Mouse (Mus musculus) heart, adult 8-10 months (tissue): ENCODE data around the gene Tjp1. TPM values are rescaled to one million over a fixed set of nuclear protein-coding genes. Genes with fewer than 3 reads are reported as not detected.

Source experiments
- DNase-seq: peaks from one replicate; pipeline ENCODE4 v3.0.0; 2022; ENCODE audit warnings: low spot score
- total RNA-seq, 4 experiments: library from RNA; stranded (reverse); gene quantifications; 2 replicates each; pipeline ENCODE4 v1.2.4; 2022

Gene Tjp1
- total RNA-seq, 4 experiments from 2014 or later: 82.4 to 101 (median 95.7) TPM

DNA sequence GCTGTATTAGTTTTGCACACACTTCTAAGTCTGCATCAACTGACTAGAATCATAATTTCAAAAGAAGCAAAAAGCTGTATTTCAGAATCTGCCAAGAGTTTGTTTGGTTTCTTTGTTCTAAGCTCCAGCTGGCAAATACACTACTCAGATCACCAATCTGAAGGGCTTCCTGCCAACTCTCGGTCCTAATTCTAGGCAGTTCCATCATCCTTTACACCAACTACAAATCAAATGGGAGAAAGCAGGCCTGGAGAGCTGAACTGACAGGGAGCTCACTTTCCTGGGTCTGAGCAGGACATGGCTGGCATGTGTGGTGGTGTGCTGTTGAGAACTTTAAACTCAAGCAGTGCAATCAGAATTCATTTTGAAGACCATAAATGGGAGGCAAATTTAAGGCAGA lies 170.0 kb downstream of the Tjp1 start:
- DNase-seq: peak; percentile 58

DNA sequence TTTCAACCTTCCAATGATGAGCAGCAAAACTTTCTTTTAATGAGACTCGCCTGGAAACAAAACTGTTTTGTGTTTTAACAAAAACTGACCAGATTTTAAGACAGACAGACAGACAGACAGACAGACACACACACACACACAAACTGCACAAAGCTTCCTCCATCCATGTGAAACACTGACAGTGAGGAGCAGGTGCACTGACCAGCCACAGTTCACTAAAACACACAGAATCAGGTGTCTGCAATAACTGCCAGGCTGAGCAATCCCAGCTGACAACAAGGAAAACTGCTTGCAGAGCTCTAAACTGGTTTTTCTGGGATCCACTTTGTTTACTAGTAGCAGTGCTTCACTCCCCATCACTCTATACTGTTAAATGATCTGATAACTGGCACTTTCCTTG lies 171.4 kb downstream of the Tjp1 start:
- no peak for DNase-seq

DNA sequence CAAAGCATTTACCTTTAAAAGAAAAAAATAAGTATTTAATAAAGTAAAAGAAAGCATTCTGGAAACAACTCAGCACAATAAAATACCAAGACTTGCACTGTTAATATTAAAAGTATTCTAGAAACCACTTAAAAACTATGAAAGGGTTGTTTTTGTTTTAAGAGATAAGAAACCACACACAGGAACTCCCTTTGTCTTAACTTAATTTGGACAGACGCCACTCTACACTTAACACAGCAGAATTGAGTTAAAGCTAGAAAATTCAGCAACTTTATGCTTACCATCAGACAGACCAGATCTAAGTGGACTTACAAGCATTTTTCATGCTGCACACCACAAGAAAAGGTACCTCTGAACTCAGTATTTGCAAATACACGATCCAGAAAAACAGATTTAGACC lies 172.7 kb downstream of the Tjp1 start:
- no peak for DNase-seq

DNA sequence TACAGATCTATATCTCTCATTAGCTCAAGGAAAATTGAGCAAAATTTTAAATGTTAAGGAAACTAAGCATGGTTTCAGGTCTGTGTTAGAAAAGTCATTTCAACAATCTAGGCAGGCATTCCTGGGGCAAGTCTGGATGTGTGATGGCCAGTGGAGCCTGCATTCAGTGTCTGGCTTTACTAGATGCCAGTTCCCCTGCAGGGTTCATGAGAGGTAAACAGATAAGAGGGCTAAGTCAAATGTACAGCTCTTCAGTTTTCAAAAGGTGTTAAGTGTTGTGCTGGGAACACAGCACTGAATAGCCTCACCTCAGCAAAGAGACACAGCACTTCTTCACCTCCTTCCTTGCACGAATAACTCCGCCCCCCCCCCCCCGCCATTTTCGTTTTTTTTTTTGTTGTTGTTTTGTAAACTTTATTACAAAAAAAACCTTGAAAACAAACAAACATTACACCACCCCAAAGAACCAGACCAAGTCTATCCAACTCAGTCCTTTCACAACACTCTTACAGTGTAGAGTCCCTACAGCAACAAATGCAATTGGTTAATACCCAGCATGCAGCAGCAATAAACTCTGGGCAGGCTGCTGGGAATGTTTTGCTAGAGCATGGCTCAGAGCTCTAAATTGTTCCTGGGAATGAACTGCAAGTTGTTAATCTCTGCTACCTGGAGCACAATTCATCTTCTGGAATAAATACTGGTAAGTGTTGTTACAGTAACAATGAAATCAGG lies 177.1 kb downstream of the Tjp1 start:
- DNase-seq: no peak

DNA sequence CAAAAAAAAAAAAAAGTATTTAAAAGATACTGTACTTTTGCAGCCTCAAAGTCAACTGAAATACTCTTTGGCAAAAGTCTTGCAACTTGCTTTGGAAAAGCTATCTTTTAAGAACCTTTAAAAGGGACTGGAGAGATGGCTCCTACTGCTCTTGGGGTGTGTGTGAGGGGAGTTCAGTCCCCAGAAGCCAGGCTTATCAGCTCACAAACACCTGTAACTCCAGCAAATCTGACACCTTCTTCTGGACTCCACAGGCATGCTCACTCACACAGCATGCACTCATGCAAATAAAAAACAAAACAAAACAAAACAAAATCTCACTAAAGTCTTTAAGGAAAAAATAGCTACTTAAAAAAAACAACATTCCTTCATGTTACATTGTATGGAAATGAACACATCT lies 179.0 kb downstream of the Tjp1 start:
- no peak for DNase-seq

DNA sequence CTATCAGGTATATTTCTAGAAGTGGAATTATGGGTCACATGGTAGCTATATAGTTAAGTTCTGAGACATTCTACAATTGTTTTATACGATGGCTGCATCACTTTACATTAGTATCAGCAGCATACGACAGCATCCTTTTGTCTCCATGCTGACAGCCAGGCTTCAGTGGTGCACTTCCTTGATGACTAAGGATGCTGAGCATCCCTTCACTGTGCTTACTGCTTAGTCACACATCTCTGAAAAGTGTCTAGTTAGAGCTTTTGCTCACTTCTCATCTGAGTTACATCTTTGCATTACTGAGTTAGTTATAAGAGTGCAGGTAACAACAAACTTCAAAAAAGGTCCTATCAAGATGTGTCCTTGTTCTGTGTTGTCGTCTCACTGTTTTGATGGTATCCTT lies 182.3 kb downstream of the Tjp1 start:
- DNase-seq: no peak

DNA sequence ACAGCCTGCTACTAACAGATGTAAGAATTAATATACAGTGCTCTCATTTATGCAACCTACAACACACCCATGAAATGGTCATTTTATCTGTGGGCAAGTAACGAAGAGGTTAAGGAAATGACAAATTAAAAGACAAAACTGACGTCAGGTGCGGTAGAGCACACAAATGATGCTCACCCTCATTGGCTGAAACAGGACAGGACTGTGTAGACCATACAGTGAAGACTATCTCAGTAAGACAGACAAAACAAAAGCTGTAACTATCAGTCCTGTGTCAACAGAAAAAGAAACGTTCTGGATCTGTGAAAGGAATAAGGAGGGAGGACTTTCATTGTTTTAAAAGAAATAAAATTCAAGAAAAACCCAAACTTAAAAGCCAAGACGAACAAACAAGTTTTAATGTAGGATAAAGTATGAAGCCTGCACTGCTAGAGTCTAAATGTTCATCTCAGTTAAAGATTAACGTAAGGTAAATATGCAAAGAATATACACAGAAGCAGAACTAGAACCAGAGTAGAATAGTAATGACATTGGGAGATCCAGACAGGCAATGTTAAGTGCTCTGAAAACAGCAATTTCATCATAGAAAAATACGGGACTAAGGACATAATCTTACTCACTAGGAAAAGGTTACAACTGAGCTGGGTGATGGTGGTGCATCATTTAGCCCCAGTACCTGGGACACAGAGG lies 189.9 kb downstream of the Tjp1 start:
- DNase-seq: no peak

DNA sequence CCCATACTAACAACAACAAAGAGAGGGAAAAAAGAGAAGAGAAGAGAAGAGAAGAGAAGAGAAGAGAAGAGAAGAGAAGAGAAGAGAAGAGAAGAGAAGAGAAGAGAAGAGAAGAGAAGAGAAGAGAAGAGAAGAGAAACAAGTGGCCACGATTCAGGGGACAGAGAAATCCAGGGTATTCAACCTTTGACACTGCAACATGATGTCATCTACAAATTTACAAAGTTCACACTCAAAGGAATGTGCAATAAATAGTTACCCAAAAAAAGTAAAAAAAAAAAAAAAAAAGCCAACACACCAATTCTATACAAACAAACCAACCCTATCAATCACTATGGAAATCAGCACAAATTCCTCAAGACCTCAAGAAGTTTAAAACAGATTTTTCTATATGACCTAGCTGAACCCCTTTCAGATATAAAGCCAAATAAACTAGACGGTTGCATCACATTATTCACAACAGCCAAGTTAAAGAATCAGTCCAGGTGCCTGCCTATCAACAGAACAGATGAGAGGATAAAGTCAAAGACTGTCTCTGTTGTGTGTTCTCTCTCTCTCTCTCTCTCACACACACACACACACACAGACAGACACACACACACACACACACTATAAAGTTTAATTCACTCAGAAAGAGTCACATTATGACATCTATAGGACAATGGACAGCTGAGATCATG lies 194.4 kb downstream of the Tjp1 start:
- DNase-seq: no peak

DNA sequence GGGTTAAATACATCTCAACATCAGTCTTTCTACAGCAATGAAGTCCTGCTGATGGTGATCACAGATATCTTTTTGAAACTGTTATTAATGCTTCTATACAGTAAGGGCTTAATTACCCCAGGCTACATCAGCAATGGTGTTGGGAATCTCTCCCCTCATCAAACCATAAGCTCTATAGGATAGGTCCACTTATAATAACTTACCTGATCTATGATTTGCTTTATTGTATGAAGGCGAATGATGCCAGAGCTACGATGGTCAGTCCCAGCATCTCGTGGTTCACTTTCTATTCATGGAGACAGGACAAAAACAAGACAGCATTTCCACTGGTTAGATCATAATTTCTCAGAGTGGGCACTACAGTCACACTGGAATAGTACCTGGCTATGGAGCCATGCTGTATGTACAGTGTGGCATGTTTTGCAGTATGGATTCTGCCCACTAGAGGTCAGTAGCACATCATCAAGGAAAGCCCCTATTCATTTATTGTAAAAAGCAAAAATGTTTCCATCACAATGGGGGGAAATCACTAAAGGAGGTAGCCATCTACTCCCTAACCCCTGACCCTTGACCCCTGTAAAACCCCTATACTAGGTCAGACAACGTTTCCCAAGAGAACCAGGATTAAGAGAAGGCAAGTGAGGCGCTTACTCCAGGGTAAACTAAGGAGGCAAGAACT lies 208.4 kb downstream of the Tjp1 start:
- DNase-seq: peak; percentile 74

DNA sequence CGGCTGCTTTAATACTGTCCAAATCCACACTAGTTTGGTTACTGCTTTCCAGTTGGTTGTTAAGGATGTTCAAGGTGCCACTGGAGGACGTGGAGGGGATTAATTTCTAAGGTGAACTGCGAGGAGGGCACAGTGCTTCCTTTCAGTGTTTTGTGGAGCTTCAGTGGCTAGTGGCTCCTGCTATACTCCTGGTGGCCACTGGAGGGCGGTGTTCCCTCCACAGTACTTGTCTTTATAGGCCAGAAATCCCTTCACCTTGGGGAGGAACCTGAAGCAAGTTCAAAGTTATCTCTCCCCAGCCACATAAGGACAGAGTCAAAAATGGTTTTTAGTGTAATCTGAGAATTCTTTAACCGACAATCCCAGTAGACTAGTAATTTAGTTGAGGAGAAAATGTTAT lies 210.2 kb downstream of the Tjp1 start:
- DNase-seq: peak; percentile 41

DNA sequence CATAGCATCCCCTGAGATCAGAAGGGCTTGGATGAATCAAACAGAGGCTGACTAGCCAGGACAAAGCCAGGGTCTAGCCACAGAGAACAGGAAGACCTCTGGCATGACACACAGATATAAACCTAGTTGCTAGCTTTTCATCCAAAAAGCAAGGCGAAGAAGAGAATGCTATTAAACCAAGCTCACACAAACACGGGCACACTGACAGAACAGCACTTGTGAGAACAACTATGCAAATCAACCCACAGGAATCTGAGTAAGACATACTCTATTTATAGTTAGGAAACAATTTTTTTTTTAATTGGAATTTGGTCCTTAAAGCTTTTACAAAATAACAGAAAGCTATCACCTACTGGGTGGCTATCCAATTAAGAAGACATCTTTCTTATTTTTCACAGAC lies 212.4 kb downstream of the Tjp1 start:
- no peak for DNase-seq

DNA sequence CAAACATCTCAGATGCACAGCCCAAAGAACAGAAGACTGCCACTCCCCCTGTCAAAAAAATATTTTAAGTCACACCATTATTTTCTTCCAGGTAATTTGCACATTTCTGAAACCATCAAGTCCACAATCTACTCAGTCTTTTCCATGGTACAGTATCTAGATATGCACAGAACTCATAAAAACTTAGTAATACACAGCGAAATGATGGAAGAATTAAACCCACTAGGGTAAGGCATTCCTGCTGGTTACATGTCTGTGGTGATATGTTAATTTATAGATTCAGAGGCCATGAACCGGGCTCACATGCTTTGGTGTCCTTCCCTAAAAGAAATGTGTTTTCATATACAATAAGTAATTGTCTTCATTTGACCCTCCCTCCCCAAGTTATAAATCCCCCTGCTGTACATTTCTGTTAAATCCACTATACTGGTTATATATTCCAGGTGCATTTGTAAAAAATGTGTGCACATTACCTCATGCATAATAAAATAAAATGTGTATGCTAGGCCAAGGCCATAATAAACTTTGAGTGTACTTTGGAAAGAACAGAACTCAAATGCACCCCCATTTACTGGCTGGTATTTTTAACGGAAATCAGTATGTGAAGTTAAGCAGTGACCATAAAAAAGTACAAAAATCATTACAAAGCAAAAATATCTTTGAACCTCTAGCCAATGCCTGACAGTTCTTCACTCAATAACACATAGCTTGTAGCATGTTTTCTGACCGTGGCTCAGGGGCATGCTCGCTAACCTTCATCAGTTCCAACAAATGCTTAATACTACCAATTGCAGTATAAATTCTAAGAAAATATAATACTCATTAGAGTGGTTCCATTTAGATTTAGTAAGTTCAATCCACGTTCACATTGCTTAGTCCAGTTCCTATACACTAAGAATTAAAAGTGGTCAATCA lies 230.6 kb downstream of the Tjp1 start:
- DNase-seq: no peak

DNA sequence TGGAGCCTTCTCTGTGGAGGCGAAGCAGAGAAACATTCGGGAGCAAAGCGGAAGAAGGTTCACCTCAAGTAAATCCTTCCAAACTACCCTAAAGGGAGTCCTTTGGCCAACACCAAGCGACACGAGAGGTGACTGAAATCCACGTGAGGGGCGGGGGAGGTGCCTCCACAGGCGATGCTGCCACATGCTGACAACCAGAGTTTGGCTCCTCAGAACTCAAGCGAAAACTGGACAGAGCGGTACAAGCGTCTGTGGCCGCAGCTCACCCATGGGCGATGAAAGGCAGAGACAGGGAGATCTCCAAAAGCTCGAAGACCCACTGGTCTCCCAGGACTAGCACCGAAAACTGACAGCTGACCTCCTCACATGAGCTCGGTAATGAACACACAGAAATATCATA lies 244.7 kb downstream of the Tjp1 start:
- no peak for DNase-seq

DNA sequence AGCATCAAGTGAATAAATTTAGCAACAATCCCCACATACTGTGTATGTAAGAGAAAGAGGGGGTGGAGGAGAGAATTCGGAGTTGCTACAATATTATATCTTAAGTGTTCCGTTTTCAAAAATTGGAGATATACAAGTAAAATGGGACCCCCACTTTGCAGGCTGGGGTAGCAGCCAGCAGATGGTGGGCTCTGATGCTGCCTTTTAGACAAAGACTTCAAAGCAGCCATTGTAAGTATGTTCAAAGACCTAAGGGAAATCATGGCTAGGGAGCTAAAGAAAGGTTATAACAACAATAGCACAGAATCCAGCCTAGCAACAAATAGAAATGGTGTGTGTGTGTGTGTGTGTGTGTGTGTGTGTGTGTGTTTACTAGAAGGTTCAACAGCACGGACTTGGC lies 245.6 kb downstream of the Tjp1 start:
- no peak for DNase-seq

DNA sequence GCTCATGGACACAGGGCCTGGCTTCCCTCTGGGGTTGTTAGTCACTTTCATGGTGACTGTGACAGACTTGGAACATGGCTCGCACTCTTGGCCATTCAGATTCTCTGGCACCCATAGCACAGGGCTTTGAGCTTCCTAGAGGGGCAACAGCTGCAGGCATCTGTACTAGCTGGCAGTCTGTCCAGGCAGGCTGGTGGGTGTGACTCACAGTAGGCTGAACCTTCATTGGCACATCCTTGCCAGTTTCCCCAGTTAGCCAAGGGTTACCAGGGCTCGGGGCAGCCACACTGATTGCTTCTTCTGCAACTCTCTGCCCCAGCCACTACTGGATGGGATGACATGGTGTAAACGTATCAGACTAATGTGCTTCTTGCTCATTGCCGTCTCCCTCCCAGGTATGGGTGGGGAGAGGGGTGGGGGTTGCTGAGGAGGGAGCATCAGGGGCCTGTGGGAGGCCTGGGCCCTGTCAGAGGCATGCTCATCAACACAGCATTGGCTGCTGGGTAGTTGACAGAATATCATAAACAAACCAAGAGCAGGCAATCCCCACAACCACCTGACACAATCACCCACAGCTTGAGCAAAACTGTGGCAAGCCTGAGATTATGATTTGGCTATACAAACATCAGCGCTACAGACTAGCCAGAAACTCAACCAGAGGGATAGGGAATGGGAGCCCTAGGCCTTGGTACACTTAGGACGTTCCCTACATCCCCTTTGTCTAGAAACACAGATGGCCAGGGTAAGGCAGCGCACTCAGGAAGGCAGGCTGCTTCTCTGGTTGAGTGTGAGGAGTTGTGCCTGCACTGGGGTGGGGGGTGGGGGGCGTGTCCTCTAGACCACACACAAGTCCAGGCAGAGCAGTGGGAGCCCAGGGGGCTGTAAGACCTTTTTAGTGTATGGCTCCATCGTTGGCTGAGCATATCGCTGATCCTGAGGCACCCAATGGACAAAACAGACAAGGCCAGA lies 246.4 kb downstream of the Tjp1 start:
- peak; percentile 19 for DNase-seq

DNA sequence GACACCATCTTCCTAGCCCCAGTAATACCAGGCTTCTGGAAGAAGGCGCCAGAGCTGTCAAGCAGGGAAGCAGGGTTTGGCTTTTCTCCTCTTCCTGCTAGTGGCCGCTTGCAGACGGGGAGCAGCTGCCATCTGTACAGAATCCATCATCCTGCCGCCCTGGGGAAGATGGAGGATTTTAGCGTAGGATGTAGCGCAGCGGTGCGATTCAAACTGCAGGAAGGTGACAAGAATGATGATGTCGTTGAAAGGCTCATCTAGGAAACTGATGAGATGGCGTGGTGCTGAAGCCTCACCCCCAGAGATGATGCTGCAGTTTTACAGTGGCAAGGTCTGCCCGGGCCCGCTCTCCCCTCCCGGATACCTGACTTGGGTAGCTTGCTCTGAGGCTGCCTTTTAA lies 248.3 kb downstream of the Tjp1 start:
- no peak for DNase-seq

DNA sequence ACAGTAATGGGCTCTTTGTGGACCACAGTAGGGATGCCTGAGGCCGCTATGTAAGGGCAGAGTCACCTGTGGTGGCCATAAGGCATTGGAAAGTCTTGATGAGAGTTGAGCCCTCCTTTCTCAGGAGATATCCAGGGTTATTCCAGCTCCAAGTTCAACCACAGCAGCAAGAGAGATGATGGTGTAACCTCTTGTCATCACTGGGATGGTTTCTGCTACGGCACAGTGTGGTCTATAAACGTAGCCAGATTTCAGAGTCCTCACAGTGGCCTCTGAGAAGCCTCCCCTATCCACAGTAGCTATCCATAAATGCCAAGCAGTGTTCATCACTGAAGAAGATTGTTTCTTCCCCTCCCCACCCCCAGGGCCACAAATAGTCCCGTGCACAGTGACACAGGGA lies 251.8 kb downstream of the Tjp1 start:
- DNase-seq: no peak

DNA sequence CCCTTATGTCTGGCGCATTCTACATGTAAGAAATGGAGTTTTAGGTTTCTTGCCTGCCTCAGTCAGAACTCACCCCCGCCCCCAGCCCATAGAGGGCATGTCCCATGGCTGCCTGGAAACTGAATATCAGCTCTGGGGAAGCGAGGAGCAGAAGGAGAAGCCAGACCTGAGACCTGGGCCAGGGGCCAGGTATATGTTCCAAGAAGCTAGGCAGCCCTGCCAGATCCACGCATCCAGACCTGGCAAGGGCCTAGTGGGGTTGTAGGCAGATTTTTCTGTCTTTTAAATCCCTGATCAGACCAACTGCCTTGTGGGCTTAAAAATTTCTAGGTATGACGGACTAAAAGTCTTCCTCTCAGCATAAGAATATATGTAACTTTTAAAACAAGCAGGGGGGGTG lies 253.4 kb downstream of the Tjp1 start:
- no peak for DNase-seq

DNA sequence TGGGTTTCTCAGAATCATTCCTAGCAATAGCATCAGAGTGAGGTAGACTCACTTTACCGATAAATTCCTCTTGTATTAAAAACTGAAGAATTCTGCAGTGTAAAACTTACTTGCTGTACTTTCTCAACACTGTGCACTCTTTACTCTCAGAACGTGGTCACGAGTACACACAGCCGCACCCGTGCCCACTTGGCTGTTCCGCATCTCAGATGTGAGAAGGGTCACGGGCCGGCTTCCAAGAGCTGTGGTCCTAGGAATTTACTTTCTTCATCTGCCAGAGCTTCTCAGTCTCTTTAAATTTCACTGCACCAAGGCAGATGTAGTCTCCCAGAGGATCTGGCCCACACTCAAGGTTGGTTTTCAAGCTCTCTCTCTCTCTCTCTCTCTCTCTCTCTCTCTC lies 277.9 kb downstream of the Tjp1 start:
- no peak for DNase-seq
